Mouse (Mus musculus): ENCODE data around the gene Kansl2.

- TF ChIP-seq CTCF (IDR thresholded peaks at IDR 0.05; ENCODE audit: insufficient read depth, low read length) (no peak), POLR2A (IDR thresholded peaks at IDR 0.05; ENCODE audit: borderline replicate concordance, extremely low read depth, low read depth, low read length) (no peak)
Measured at GRCm38 (mm10) chr15:98476281-98476680, 57.8 kb downstream of the Kansl2 start.
